Mouse (Mus musculus): Measurements from ENCODE around the gene Dapk1. TPM values are rescaled to one million over a fixed set of nuclear protein-coding genes. Genes with fewer than 3 reads are reported as not detected.

Gene Dapk1
- polyA plus RNA-seq, 1 experiment from 2014 or later, result 42.0 TPM

GRCm38 (mm10) chr13:60670605-60671004 is 68.9 kb downstream of the Dapk1 start:
- Histone ChIP-seq H3K36me3 (no peaks in the 10 kb centered on the region), H3K27ac (no peak overlapping the region), H3K9me3 (replicated peaks) (no peaks in the 10 kb centered on the region), H3K27me3 (no peaks in the 10 kb centered on the region), H3K4me1 (peaks cover 9% of the 10 kb centered on the region), H3K9ac (no peak overlapping the region), H3K4me2 (replicated peaks) (no peak overlapping the region), H3K4me3 (no peak overlapping the region)
- no peak for ATAC-seq (ENCODE audit: low FRiP score)
- WGBS, result 63% methylated on average over 10 of the region's 10 CpGs

DNA sequence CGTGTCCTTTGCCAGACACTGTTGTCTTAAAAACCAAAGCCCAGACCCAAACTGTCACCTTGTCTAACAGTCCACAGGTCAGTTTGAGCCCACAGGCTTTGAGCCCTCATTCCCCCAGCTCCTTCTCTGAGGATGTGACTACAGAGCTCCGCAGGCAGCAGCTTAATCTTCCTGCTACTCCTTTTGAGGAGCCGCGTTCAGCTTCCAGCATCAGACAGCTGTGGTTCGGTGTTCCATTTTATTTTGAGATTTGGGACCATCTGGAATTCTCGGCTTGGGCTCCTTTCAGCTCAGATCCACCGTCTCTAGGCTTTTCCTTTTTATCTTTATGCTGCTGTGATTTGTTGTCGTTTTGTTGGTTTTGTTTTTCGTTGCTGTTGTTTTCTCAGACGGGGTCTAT is 69.5 kb downstream of the Dapk1 start:
- Histone ChIP-seq H3K9ac (no peak overlapping the region), H3K4me3 (no peak overlapping the region), H3K27ac (no peak overlapping the region), H3K27me3 (no peaks in the 10 kb centered on the region), H3K4me1 (peaks cover 9% of the 10 kb centered on the region), H3K4me2 (replicated peaks) (no peak overlapping the region), H3K9me3 (replicated peaks) (no peaks in the 10 kb centered on the region), H3K36me3 (no peaks in the 10 kb centered on the region)
- no peak for ATAC-seq (ENCODE audit: low FRiP score)
- 65% methylated on average over 10 of the region's 10 CpGs for WGBS

- no peak for ATAC-seq (ENCODE audit: low FRiP score)
These were observed 70.5 kb downstream of the Dapk1 start for GRCm38 (mm10) chr13:60672287-60672686.

GRCm38 (mm10) chr13:60672882-60673675 is 71.3 kb downstream of the Dapk1 start:
- H3K9me3 ChIP-seq (replicated peaks), result no peaks in the 10 kb centered on the region
- H3K9ac ChIP-seq, result no peak overlapping the region
- H3K4me2 ChIP-seq (replicated peaks), result no peak overlapping the region
- H3K27ac ChIP-seq, result no peak overlapping the region
- ATAC-seq (ENCODE audit: low FRiP score), result no peak
- no peaks in the 10 kb centered on the region for H3K27me3 ChIP-seq
- 90% methylated on average over 11 of the region's 11 CpGs for WGBS
- peaks cover 6% of the 10 kb centered on the region for H3K4me1 ChIP-seq
- H3K36me3 ChIP-seq, result no peaks in the 10 kb centered on the region
- no peak overlapping the region for H3K4me3 ChIP-seq

More at GRCm38 (mm10) chr13:60672287-60672686, 70.5 kb downstream of the Dapk1 start:
- Histone ChIP-seq H3K4me1 (peaks cover 9% of the 10 kb centered on the region), H3K9ac (no peak overlapping the region), H3K9me3 (replicated peaks) (no peaks in the 10 kb centered on the region), H3K4me3 (no peak overlapping the region), H3K4me2 (replicated peaks) (no peak overlapping the region), H3K36me3 (no peaks in the 10 kb centered on the region), H3K27me3 (no peaks in the 10 kb centered on the region), H3K27ac (no peak overlapping the region)
- 91% methylated on average over 8 of the region's 8 CpGs for WGBS

DNA sequence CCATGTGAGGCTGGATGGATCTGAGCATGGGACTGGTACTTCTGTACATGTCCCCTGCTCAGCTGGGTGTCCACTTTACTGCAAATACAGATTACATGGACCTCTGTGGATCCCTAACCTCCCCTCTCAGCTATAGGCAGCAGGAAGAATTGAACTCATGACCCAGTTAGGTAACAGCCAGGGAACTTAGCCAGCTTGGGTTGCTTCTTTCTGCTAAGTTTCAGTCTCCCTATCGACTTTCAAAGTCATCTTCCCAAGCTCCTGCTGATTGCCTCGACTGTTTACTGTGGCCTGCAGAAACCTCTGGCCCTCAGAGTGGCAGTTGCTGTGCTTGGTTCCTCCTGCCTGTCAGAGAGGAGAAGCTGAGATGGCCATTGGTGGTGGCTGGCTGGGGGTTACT is 72.6 kb downstream of the Dapk1 start:
- Histone ChIP-seq H3K9ac (no peak overlapping the region), H3K27ac (no peak overlapping the region), H3K4me3 (no peak overlapping the region), H3K36me3 (no peaks in the 10 kb centered on the region), H3K4me1 (peaks cover 6% of the 10 kb centered on the region), H3K4me2 (replicated peaks) (no peak overlapping the region), H3K27me3 (no peaks in the 10 kb centered on the region), H3K9me3 (replicated peaks) (no peaks in the 10 kb centered on the region)
- 39% methylated on average over 2 of the region's 2 CpGs for WGBS
- ATAC-seq (ENCODE audit: low FRiP score), result no peak

- H3K36me3 ChIP-seq, result no peaks in the 10 kb centered on the region
- ATAC-seq (ENCODE audit: low FRiP score), result no peak
- H3K27ac ChIP-seq, result no peak overlapping the region
- 47% methylated on average over 9 of the region's 9 CpGs for WGBS
- H3K4me2 ChIP-seq (replicated peaks), result no peak overlapping the region
- no peak overlapping the region for H3K9ac ChIP-seq
- no peaks in the 10 kb centered on the region for H3K27me3 ChIP-seq
- no peaks in the 10 kb centered on the region for H3K9me3 ChIP-seq (replicated peaks)
- H3K4me3 ChIP-seq, result no peak overlapping the region
- H3K4me1 ChIP-seq, result peaks cover 5% of the 10 kb centered on the region
These were observed 73.2 kb downstream of the Dapk1 start for GRCm38 (mm10) chr13:60674911-60675310.

- Histone ChIP-seq H3K9ac (no peak overlapping the region), H3K4me3 (no peak overlapping the region), H3K27me3 (no peaks in the 10 kb centered on the region), H3K4me2 (replicated peaks) (no peak overlapping the region), H3K36me3 (no peaks in the 10 kb centered on the region), H3K27ac (no peak overlapping the region), H3K4me1 (peaks cover 3% of the 10 kb centered on the region), H3K9me3 (replicated peaks) (no peaks in the 10 kb centered on the region)
- 76% methylated on average over 4 of the region's 4 CpGs for WGBS
- ATAC-seq (ENCODE audit: low FRiP score), result no peak
These were observed 73.7 kb downstream of the Dapk1 start for GRCm38 (mm10) chr13:60675416-60675815.

DNA sequence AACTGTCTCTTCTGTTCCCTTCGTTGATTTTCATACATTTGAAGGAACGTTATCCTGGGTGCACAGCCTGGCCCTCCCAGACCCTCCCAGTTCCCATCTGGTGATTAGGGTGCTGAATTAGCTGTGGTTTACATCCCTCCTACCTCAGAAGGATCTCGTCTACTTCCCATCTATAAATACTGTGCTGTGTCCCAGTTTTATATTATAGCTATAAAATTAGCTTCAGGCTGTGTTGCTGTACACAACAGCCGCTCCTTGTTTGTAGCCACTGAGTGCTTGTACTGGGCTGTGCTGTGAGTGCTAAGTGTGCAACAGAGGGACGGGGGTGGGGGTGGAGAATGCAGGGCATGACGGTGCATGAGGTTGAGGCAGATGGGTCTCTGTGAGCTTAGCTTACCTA is 77.2 kb downstream of the Dapk1 start:
- ATAC-seq (ENCODE audit: low FRiP score), result no peak
- H3K9ac ChIP-seq, result no peak overlapping the region
- H3K9me3 ChIP-seq (replicated peaks), result no peaks in the 10 kb centered on the region
- no peak overlapping the region for H3K4me3 ChIP-seq
- H3K4me1 ChIP-seq, result peaks cover 6% of the 10 kb centered on the region
- H3K27ac ChIP-seq, result no peak overlapping the region
- WGBS, result 76% methylated on average over 6 of the region's 6 CpGs
- H3K27me3 ChIP-seq, result no peaks in the 10 kb centered on the region
- H3K36me3 ChIP-seq, result no peaks in the 10 kb centered on the region
- H3K4me2 ChIP-seq (replicated peaks), result no peak overlapping the region

DNA sequence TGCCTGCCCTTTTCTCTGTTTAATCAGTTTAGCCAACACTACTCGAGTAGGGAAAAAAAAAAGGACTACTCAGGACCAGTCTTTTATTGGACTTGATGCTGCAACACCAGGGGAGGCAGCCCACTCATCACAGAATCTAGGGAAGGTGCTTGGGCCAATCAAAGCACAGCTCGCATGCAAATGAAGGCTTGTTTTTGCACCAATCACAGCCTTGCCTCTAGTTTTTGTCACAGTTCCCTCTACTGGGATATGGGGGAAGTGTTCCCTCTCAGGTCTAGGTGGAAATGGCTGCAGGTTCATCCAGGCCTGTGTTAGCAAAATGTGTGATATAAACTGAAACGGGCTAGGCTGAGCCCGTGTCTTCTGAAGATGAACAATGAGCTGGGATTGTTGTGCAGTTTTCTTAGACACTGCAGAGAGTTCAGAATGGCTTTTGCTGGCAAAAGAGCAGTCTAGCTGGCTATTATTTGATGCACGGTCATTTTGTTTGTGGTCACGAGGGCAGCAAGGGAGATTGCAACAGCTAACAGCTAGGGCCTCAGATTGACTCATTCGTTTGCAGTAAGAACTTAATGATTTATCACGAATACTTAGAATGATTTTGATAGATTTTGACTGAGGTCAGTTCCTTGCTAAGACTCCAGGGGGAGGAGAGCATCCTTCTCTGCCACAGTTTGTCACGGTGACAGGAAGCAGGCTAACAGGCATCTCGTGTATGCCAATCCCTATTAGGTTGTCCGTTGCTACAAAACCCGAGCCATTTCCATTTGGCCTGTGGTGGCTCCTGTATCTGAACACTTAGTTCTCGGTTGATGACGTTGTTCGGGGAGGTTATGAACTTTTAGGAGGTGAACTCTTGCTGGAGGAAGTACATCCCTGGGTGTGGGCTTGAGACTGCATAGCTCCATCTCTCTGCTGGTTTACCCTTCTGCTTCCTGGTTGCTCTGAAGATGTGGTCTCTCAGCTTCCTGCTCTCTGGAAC is 81.3 kb downstream of the Dapk1 start:
- no peak overlapping the region for H3K9ac ChIP-seq
- H3K4me2 ChIP-seq (replicated peaks), result no peak overlapping the region
- no peak overlapping the region for H3K4me3 ChIP-seq
- no peaks in the 10 kb centered on the region for H3K36me3 ChIP-seq
- ATAC-seq (ENCODE audit: low FRiP score), result no peak
- 0 out of 2 replicates have a peak overlapping the region, but pooled peaks have one; percentile 8 for H3K27ac ChIP-seq
- H3K27me3 ChIP-seq, result no peaks in the 10 kb centered on the region
- H3K4me1 ChIP-seq, result peaks cover 31% of the 10 kb centered on the region
- 86% methylated on average over 15 of the region's 15 CpGs for WGBS
- H3K9me3 ChIP-seq (replicated peaks), result no peaks in the 10 kb centered on the region

GRCm38 (mm10) chr13:60684050-60684760 is 82.5 kb downstream of the Dapk1 start:
- H3K4me1 ChIP-seq, result peaks cover 31% of the 10 kb centered on the region
- 0 out of 2 replicates have a peak, but pooled peaks have one; percentile 18 for ATAC-seq (ENCODE audit: low FRiP score)
- H3K9me3 ChIP-seq (replicated peaks), result no peaks in the 10 kb centered on the region
- peak overlapping the region; percentile 17; the same call in 1 of the 2 replicates for H3K27ac ChIP-seq
- no peak overlapping the region for H3K4me2 ChIP-seq (replicated peaks)
- H3K9ac ChIP-seq, result no peak overlapping the region
- no peaks in the 10 kb centered on the region for H3K27me3 ChIP-seq
- 63% methylated on average over 10 of the region's 10 CpGs for WGBS
- H3K4me3 ChIP-seq, result no peak overlapping the region
- H3K36me3 ChIP-seq, result no peaks in the 10 kb centered on the region

DNA sequence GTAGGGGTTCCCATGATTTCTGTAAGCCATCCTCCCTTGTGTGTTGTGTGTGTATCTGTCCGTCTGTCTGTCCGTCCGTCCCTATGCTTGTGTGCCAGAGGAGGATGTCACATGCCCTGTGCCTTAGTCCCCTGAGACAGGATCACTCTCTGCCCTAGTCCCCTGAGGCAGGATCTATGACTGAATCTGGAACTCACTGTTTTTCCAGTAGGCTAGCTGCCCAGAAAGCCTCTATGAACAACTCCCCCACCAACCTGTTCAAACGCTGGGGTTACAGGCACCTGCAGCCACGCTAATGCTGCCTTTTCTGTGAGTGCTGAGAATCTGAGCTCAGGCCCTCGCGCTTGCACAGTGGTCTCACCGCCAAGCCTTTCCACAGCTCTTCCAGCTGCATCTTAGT is 83.1 kb downstream of the Dapk1 start:
- H3K27me3 ChIP-seq, result no peaks in the 10 kb centered on the region
- ATAC-seq (ENCODE audit: low FRiP score), result no peak
- peaks cover 31% of the 10 kb centered on the region for H3K4me1 ChIP-seq
- 77% methylated on average over 8 of the region's 8 CpGs for WGBS
- no peak overlapping the region for H3K4me3 ChIP-seq
- H3K36me3 ChIP-seq, result no peaks in the 10 kb centered on the region
- H3K4me2 ChIP-seq (replicated peaks), result no peak overlapping the region
- no peak overlapping the region for H3K27ac ChIP-seq
- no peaks in the 10 kb centered on the region for H3K9me3 ChIP-seq (replicated peaks)
- H3K9ac ChIP-seq, result no peak overlapping the region

DNA sequence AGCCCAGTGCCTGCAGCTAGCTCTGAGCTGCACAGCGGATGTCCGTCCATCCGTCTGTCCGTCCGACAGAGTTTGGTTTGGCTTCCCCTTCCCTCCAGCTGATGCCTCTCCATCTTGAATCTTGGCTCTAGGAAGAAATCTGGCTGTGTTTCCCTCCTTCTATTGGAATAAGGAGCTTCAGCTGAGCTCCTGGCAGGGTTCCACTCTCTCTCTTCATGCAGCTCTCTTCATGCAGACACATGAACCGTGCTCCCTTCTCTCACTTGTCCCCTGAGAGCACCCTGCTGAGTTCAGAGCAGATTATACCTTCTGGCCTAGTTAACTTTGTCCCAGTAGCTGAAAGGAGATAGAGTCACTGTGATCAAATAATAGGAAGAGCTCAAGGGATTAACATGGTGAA is 83.5 kb downstream of the Dapk1 start:
- peaks cover 31% of the 10 kb centered on the region for H3K4me1 ChIP-seq
- no peaks in the 10 kb centered on the region for H3K36me3 ChIP-seq
- H3K27me3 ChIP-seq, result no peaks in the 10 kb centered on the region
- no peak overlapping the region for H3K27ac ChIP-seq
- H3K4me2 ChIP-seq (replicated peaks), result no peak overlapping the region
- no peak for ATAC-seq (ENCODE audit: low FRiP score)
- H3K9ac ChIP-seq, result no peak overlapping the region
- WGBS, result 77% methylated on average over 6 of the region's 6 CpGs
- H3K9me3 ChIP-seq (replicated peaks), result no peaks in the 10 kb centered on the region
- no peak overlapping the region for H3K4me3 ChIP-seq

All from hindbrain, embryonic 12.5 days (tissue).